Mouse (Mus musculus) hindlimb bud, embryonic 11.5 days (tissue): ENCODE results near the gene H2-Ke6.
"Not testable (repeated sequence)": the region's sequence is repeated elsewhere in the genome, so short reads cannot be mapped to it uniquely, and the experiment has no call there.

Experiments used
- DNase-seq: peaks from one replicate; pipeline ENCODE4 v3.0.0-alpha.2; 2012; ENCODE audit warnings: low read depth, low spot score; ENCODE audit errors: extremely low spot score

Gene H2-Ke6

DNA sequence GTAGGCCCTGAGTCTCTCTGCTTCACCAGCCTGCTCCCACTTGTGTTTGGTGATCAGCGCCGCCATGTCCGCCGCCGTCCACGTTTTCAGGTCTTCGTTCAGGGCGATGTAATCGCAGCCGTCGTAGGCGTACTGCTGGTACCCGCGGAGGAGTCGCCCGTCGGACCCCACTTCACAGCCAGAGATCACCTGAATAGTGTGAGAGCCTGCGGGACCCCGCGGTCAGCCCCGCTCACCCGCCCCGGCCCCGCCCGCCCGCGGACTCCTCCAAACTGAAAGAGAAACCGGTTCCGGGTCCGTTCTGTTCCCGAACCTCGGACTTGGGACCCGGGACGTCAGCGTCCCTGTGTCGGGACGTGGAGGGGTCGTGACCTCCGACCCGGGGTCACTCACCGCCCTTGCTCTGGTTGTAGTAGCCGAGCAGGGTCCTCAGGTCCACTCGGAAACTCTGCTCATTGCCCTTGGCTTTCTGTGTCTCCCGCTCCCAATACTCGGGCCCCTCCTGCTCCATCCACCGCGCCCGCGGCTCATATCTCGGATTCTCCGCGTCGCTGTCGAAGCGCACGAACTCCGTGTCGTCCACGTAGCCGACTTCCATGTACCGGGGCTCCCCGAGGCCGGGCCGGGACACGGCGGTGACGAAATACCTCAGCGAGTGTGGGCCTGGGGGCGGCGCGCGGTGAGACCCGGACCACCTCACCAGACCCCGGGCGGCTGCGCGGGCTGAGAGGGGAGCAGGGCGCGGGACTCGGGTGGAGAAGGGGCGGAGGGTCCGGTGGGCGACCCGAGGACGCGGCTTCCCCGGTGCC is 28.3 kb downstream of the H2-Ke6 start:
- no peak for DNase-seq

- DNase-seq: not testable (repeated sequence)
Measured at GRCm38 (mm10) chr17:33998697-33999096, 29.2 kb downstream of the H2-Ke6 start.

DNA sequence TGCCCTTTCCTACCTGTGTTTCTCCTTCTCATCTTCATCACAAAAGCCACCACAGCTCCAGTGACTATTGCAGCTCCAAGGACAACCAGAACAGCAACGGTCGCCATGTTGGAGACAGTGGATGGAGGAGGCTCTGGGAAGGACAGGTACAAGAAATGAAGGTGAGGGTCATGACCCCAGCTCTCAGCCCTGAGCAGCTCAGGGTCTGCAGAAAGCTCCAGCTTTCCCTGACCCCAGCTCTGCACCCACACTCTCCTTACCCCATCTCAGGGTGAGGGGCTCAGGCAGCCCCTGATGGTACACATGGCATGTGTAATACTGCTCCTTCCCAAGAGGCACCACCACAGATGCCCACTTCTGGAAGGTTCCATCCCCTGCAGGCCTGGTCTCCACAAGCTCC is 30.8 kb downstream of the H2-Ke6 start:
- not testable (repeated sequence) for DNase-seq

- no peak for DNase-seq
Measured at GRCm38 (mm10) chr17:33995651-33996050, 32.2 kb downstream of the H2-Ke6 start.

DNA sequence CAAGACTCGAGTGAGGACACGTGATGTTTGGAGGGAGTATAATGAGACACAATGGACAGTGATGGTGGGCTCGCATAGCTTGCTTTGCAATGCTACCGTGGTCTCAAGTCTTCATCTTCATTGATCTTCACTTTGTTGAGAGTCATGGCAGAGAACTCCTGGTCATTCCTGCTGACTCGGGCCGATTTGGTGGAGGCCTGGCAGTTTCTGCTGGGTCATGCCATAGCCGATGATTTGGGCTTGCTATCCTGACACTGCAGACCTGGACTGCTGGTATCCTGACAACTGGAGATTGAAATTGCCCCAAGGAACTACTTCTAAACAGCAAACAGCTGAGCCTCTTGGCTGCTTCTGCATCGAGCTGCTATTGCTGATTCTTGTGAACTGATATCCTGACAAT is 32.9 kb downstream of the H2-Ke6 start:
- DNase-seq: no peak

DNA sequence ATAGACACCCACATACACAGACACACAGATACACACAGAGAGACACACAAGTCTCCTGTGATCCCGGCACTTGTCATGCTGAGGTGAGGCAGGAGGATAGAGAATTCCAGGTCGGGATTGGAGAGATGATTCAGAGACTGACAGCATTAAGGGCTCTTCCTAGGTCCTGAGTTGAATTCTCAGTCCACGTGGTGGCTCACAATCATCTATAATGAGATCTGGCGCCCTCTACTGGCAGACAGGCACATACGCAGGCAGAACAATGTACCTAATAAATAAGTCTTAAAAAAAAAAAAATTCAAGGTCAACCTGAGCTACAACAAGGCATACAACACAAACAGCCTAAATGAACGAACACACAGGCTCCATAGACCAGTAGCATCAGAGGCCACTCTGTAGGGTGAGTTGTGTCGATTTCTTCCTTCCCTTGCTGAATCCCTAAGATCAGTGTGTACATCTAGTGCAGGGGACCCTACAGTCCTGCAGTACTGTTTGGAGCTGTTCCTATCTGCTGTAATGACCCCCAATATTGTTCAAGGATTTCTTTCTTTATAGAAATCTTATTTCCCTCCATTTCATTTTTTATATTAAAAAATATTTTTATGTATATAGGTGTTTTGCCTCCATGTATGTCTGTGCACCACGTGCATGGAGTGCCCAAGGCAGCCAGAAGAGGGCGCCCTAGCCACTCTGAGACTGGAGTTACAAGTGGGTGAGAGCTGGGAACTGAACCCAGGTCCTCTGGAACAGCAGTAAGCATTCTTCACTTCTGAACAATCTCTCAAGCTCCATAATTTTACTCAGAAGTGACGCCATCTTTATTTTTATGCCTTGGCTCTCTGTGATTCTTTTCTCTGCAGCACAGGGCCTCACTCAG is 35.8 kb downstream of the H2-Ke6 start:
- DNase-seq: no peak

DNA sequence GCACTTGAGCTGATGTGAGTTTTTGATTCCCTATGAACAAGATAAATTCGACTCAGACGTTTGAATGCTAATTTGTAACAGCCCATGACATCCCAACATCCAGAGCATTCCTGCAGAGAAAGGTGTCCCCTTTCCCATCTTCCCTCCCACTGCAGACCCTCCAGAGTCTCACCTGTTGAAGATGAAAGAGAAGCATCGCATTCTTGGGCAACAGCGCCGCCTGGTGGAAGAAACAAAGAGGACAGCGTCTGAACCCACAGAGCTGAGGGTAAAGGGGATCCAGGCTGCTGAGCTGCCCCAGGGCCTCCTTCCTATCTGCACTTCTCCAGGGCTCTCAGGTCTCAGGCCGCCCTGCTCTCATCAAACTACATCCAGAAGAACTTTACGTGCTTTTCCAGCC is 45.7 kb downstream of the H2-Ke6 start:
- not testable (repeated sequence) for DNase-seq

GRCm38 (mm10) chr17:33981192-33981909 is 46.5 kb downstream of the H2-Ke6 start:
- DNase-seq: not testable (repeated sequence)

DNA sequence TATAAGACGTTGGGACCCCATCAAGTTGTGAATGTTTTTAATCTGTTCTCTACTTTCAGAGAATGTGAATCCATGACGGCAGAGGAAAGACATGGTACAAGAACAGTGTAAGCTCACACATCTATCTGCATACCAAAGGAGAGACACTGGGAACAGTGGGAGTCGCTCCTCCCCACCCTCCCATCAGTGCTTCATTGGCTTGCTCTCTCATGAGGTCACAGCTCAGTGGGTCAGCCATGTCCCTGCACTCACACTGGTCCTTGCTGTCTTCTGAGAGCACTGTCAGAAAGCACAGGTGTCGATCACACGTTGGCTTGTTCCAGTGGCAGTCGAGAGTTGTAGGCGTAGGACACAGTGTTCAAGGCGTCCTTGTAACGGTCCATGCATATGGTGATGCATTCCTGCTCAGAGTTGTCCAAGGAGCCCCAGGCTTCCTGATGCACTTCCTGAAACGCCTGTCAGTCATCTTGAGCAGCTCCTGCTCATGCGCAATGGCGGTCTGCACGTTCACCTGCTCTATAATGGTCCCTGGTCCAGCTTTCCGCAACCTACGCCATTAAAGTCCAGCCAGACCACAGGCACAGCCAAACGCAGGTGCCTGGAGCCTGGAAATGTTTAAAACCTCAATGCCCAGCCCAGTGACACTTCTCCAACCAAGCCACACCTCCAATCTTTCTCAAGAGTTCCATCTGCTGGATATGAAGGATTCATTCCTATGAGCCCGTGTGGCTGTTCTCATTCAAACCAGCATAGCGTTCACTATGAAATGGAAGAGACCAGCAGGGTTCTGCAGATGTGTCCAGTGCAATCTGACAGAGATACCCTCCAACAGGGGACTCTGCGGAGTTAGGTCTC is 47.5 kb downstream of the H2-Ke6 start:
- DNase-seq: no peak

DNA sequence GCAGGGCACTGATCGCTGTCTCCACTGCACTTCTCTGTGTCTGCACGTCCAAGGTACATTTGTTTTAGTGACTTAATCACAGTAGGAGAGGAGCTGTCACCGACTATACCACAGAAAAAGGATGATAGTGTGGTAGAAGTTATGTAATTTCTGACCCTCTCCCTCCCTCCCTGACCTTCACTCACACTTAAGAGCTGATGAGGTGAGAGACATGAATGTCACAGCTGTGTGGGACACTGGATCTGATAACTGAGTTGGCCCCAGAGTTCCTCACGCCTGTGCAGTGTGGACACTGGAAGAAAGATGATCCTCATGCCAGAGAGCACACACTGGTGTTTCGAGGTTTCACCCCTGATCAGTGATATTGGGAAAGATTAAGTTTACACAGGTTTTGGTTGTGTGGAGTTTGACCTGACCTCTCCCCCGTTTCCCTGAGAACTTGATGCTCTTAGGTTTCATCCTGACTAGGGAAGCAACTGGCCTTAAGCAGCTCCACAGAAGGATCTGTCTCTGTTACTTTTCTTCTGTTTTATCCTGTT is 48.3 kb downstream of the H2-Ke6 start:
- DNase-seq: no peak

- no peak for DNase-seq
Measured at GRCm38 (mm10) chr17:33978631-33979031, 49.2 kb downstream of the H2-Ke6 start.

GRCm38 (mm10) chr17:33977861-33978557 is 49.9 kb downstream of the H2-Ke6 start:
- no peak for DNase-seq
